Mouse (Mus musculus) telencephalon, adult 2 months (tissue): ENCODE measurements at regions not wholly inside any gene's neighbourhood (a gene's known extent, or its start where the extent isn't known, plus 50 kb on each side); places are given as distances from the start of the nearest gene placed in this dataset.

Experiments used
- DNase-seq: peaks from one replicate; pipeline ENCODE4 v3.0.0-alpha.2; 2011; ENCODE audit warnings: low read depth, low spot score

GRCm38 (mm10) chr11:117589006-117589405 lies 65.1 kb upstream of the Tnrc6c start:
- DNase-seq: no peak

GRCm38 (mm10) chr11:117589422-117589821 lies 64.7 kb upstream of the Tnrc6c start:
- no peak for DNase-seq

- no peak for DNase-seq
These were observed 61.5 kb upstream of the Tnrc6c start for GRCm38 (mm10) chr11:117592570-117592969.

GRCm38 (mm10) chr11:117596201-117596600 lies 57.9 kb upstream of the Tnrc6c start:
- no peak for DNase-seq

GRCm38 (mm10) chr11:117597754-117598153 lies 56.3 kb upstream of the Tnrc6c start:
- DNase-seq: no peak

- peak; percentile 54 for DNase-seq
These were observed 55.9 kb upstream of the Tnrc6c start for GRCm38 (mm10) chr11:117598170-117598583.

- DNase-seq: peak; percentile 29
These were observed 55.5 kb upstream of the Tnrc6c start for GRCm38 (mm10) chr11:117598610-117599009.

- no peak for DNase-seq
These were observed 54.9 kb upstream of the Tnrc6c start for GRCm38 (mm10) chr11:117599049-117599787.

GRCm38 (mm10) chr11:117599788-117600263 lies 54.3 kb upstream of the Tnrc6c start:
- DNase-seq: no peak

- DNase-seq: no peak
These were observed 52.9 kb upstream of the Tnrc6c start for GRCm38 (mm10) chr11:117601147-117601546.

GRCm38 (mm10) chr11:117604019-117604418 lies 50.1 kb upstream of the Tnrc6c start:
- DNase-seq: no peak
